Mouse (Mus musculus): Measurements from ENCODE around the gene Ctrb1.

DNA sequence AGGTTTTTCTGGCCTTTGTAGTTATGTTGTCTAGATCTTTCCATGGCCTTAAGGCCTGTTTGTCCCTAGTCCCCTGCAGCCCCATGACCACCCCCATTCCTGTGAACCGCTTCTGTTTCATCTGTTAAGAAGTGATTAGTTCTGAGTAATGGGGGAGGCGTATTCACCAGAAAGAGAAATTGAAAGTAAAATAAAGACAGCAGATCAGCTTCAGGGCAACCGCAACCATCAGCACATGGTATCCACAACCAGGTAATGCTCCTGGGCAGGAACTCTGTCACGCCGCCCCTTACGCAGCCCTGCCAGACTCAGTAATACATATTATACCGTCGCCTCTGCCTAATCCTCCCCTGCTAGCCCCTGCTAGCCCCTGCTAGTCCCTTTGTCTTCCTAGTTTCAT is 45.1 kb downstream of the Ctrb1 start:
- TF ChIP-seq CTCF (IDR thresholded peaks at IDR 0.05; ENCODE audit: low read depth): no peak
- no peak for TF ChIP-seq EP300 (IDR thresholded peaks at IDR 0.05; ENCODE audit: low read depth)

All from heart, postnatal 0 days (tissue).